Mouse (Mus musculus) urinary bladder, adult 2 months (tissue): ENCODE results near the gene Myef2. TPM values are rescaled to one million over a fixed set of nuclear protein-coding genes. Genes with fewer than 3 reads are reported as not detected.
"Not testable (repeated sequence)": the region's sequence is repeated elsewhere in the genome, so short reads cannot be mapped to it uniquely, and the experiment has no call there.

Source experiments
- DNase-seq: peaks from one replicate; pipeline ENCODE4 v3.0.0; 2022; ENCODE audit warnings: low spot score
- polyA plus RNA-seq: library from polyadenylated mRNA; depleted of rRNA; stranded (reverse); fragments of >200 nt; gene quantifications from 2 replicates; pipeline ENCODE4 v1.2.3, GENCODE M21; 2012; rRNA removed

Myef2 gene
- polyA plus RNA-seq = 19.6 and 19.9 TPM in 2 replicates

DNA sequence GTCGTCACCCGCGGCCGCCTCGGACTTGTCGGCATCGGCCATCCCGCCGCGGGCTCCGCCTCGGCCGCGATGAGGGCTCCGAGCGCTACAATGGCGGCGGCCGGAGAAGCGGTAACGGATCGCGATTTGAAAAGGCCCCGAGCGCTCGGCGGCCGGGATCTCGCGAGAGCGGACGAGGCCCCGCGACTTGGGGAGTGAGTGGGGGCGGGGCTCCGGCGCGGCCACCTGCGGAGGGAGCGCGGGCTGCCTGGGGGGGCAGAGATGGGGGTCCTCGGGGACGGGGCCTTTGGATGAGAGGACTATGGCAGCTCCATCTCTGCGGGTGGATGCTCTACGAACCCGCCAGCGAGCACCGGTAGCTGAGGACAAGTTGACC lies at the start of gene Myef2:
Myef2 (minus strand) TSS at position 185 of the 376 bp plus-strand sequence.
- DNase-seq = peak; percentile 75

DNA sequence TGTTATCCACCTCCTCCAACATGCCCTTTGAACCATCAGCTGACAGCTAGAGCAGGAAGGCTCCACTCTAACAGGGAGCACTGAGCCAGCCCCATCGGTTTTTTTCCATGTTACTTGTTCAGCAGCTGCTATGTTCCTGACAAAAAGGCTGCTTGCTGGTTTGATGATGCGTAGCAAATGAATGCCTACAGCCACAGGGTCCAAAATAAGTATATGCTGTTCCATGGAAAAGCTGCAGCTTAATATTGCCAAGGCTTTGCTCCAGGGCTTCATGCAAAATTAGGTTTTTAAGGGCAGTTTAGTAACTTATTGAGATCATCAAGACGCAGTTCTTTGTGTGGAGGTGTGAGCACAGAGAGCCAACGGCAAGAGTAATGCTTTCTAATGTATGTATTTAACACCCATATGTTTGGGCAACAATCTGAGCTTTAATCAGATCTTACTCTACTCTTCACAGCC lies 38.6 kb upstream of the Myef2 start:
- no peak for DNase-seq

- no peak for DNase-seq
These were observed 32.0 kb upstream of the Myef2 start for GRCm38 (mm10) chr2:125155504-125155903.

GRCm38 (mm10) chr2:125154294-125154693 lies 30.8 kb upstream of the Myef2 start:
- DNase-seq = no peak

GRCm38 (mm10) chr2:125152388-125152787 lies 28.9 kb upstream of the Myef2 start, which contains the start of gene Slc12a1:
Slc12a1 (plus strand) TSS chr2:125152505.
- DNase-seq = no peak

GRCm38 (mm10) chr2:125142336-125142735 lies 18.9 kb upstream of the Myef2 start:
- no peak for DNase-seq

DNA sequence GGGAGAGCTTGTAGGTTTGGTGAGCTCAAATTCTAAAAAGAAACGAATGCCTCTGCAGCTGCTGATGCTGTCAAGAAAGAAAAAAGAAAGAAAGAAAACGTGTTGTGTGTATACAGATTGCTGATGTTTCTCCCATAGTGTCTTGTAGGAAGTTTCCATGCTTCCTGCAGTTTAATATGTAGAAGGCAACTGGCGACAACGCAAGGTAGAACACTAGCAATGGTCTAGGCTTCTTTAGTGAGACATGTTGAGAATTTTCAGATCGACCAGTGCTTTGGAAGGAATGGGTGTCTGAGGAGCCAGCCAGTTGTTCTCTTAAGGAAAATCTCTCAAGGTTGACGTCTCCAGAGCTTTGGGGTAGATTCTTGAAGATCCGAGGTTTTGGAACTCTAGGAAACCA lies 13.4 kb upstream of the Myef2 start:
- DNase-seq = no peak

GRCm38 (mm10) chr2:125135903-125136811 lies 12.7 kb upstream of the Myef2 start, which contains the start of gene Ctxn2:
Ctxn2 (plus strand) TSS chr2:125136692.
- peak; percentile 35 for DNase-seq

GRCm38 (mm10) chr2:125134113-125134512 lies 10.7 kb upstream of the Myef2 start:
- DNase-seq = no peak

DNA sequence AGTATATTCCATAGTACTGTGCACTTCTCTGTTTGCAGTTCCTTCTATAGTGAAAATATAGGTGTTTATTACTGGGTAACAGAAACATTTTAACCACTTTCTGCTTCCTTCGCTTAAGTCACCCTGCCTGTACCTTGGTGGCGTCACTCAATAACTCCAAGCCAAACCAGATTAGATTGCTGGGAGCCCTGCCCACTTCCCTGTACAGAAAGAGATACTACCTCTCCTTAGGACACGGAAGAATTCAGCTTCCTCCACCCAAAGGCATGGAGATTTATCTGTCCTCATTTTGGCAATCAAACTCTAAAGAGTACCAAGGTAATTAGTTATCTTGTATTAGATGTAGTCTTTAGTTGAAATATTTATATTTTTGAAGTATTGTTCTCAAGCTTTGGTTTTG lies 3.3 kb upstream of the Myef2 start:
- no peak for DNase-seq

DNA sequence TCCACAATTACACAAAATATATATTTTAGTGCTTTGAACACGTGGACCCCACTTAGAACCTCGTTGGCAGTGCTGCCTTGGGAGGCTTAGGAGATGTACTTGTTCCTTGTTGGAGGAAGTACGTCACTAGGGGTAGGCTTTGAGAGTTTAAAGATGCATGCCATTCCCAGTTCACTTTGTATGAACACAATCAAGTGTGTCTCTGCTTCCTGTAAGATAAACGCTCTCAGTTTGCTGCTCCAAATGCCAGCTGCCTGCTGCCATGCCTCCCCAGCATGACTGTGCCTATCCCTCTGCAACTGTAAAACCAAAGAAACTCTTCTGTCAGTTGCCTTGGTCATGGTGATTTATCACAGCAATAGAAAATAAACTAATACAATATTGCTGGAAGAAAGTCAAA lies 2.4 kb upstream of the Myef2 start:
- no peak for DNase-seq

GRCm38 (mm10) chr2:125122624-125123476 lies 611 bp downstream of the Myef2 start:
- DNase-seq = peak; percentile 56

DNA sequence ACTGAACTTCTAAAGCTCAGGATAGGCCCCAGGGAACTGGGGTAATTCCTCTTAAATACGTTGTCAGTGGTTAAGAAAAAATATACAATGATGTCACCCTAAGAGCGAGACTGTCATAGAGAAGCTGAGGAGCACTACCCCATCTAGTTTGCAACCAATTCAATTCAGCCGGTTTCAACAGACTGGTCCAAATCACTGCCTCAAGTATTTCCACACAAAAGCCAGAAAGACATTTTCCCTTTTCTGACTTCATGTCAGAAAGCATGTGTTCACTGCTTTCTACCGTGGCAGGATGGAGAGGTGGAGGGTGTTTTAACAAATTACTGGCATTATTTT lies 1.2 kb downstream of the Myef2 start:
- DNase-seq = no peak

GRCm38 (mm10) chr2:125119381-125120110 lies 3.9 kb downstream of the Myef2 start:
- DNase-seq = no peak

GRCm38 (mm10) chr2:125106536-125106935 lies 16.9 kb downstream of the Myef2 start:
- DNase-seq = not testable (repeated sequence)

DNA sequence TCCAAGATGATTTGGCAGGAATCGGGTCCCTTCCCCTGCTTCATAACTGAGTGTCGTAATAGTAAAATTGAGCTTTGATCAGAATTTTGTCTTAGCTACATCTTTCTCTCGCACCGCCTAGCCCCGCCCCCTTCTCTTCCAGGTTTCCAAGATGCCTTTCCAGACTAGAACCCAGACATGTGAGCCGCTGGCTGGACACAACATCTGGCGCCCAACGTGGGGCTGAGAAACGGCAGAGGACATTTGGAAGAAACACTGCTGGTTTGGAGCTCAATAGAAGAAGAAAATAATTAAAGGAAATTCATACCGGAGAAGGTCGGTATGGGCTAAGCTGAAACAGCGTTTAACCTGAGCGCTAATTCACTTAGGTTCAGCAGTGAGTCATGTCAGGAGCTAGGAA lies 19.0 kb downstream of the Myef2 start:
- DNase-seq = not testable (repeated sequence)

GRCm38 (mm10) chr2:125092123-125092522 lies 31.3 kb downstream of the Myef2 start:
- not testable (repeated sequence) for DNase-seq

GRCm38 (mm10) chr2:125088757-125089156 lies 34.7 kb downstream of the Myef2 start:
- DNase-seq = no peak

- no peak for DNase-seq
These were observed 39.6 kb downstream of the Myef2 start for GRCm38 (mm10) chr2:125083879-125084278.

DNA sequence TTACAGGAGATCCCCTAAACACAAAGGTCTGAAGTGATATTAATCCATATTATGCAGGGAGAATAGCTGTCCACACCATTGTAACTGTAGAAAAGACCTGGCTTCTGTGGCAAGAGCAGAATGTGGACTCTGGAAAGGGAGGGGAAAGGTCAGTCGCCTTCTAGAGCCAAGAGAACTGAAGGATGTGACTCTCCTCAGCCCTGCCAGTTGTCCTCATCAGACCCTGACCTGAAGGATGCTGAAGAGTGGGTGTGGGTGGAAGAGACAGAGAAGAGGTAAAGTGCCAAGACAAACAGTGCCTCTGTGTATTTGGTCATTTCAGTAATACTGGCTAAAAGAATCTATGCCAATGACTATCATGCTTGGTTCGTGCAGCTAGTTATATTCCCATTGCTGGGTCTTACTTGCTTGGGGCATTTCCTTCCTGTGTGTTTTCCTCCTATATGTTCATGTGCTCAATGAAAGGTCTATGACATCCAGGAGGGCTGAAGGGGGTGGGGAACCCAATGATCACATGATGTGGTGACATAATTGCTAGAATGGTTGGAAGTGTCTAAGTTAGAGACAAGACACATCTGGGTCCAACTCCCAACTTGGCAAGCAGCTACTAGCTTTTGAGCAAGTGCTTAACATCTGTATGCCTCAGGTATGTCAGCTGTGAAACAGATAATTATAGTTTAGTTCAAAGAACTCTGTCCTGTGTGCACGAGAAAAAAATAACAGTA lies 50.2 kb downstream of the Myef2 start:
- no peak for DNase-seq

GRCm38 (mm10) chr2:125068696-125069095 lies 54.8 kb downstream of the Myef2 start:
- no peak for DNase-seq
